Mouse (Mus musculus): ENCODE measurements around the gene Rbpj. TPM values are rescaled to one million over a fixed set of nuclear protein-coding genes. Genes with fewer than 3 reads are reported as not detected.
A peak's percentile ranks its signal among the peaks of the same experiment; 100 is the strongest.

Rbpj gene
- total and polyA plus RNA-seq, 2 experiments from 2014 or later, result 17.6 to 22.4 TPM

GRCm38 (mm10) chr5:53529846-53530245, 63.9 kb downstream of the Rbpj start:
- H3K27me3 ChIP-seq (ENCODE audit: insufficient read depth, low read length), result no peaks in the 10 kb centered on the region
- H3K36me3 ChIP-seq (ENCODE audit: insufficient read depth, low read length), result no peaks in the 10 kb centered on the region
- no peaks in the 10 kb centered on the region for H3K9me3 ChIP-seq (ENCODE audit: low read length)
- ATAC-seq (no peak), DNase-seq (ENCODE audit: low spot score) (peak; percentile 57)
- WGBS, result 79% methylated on average over 1 of the region's 1 CpGs
- H3K27ac ChIP-seq, result no peak overlapping the region
- H3K4me2 ChIP-seq (ENCODE audit: low read depth, low read length), result no peak overlapping the region
- no peak overlapping the region for H3K9ac ChIP-seq (replicated peaks; ENCODE audit: low read length)
- TF ChIP-seq CTCF (IDR thresholded peaks at IDR 0.05; ENCODE audit: low read depth), result no peak
- no peak overlapping the region for H3K4me3 ChIP-seq (ENCODE audit: low read length)
- peaks cover 6% of the 10 kb centered on the region; the same call in 1 of the 2 replicates for H3K4me1 ChIP-seq (ENCODE audit: insufficient read depth, low read length)

GRCm38 (mm10) chr5:53535096-53535495, 69.1 kb downstream of the Rbpj start:
- H3K27me3 ChIP-seq (ENCODE audit: insufficient read depth, low read length), result no peaks in the 10 kb centered on the region
- H3K36me3 ChIP-seq (ENCODE audit: insufficient read depth, low read length), result no peaks in the 10 kb centered on the region
- no peaks in the 10 kb centered on the region for H3K4me1 ChIP-seq (ENCODE audit: insufficient read depth, low read length)
- H3K4me3 ChIP-seq (ENCODE audit: low read length), result no peak overlapping the region
- no peak overlapping the region for H3K27ac ChIP-seq
- ATAC-seq, result no peak
- H3K4me2 ChIP-seq (ENCODE audit: low read depth, low read length), result no peak overlapping the region
- H3K9ac ChIP-seq (replicated peaks; ENCODE audit: low read length), result no peak overlapping the region
- 82% methylated on average over 12 of the region's 12 CpGs for WGBS
- no peak for TF ChIP-seq CTCF (IDR thresholded peaks at IDR 0.05; ENCODE audit: low read depth)
- H3K9me3 ChIP-seq (ENCODE audit: low read length), result no peaks in the 10 kb centered on the region
- no peak for DNase-seq (ENCODE audit: low spot score)

- WGBS, result 79% methylated on average over 12 of the region's 12 CpGs
- Histone ChIP-seq H3K4me3 (ENCODE audit: low read length) (no peak overlapping the region), H3K4me1 (ENCODE audit: insufficient read depth, low read length) (no peaks in the 10 kb centered on the region), H3K27ac (no peak overlapping the region), H3K9me3 (ENCODE audit: low read length) (no peaks in the 10 kb centered on the region), H3K9ac (replicated peaks; ENCODE audit: low read length) (no peak overlapping the region), H3K36me3 (ENCODE audit: insufficient read depth, low read length) (no peaks in the 10 kb centered on the region), H3K27me3 (ENCODE audit: insufficient read depth, low read length) (no peaks in the 10 kb centered on the region), H3K4me2 (ENCODE audit: low read depth, low read length) (no peak overlapping the region)
- DNase-seq (ENCODE audit: low spot score) (no peak), ATAC-seq (no peak)
- TF ChIP-seq CTCF (IDR thresholded peaks at IDR 0.05; ENCODE audit: low read depth), result no peak
These were observed 70.9 kb downstream of the Rbpj start for GRCm38 (mm10) chr5:53536635-53537554.

- Histone ChIP-seq H3K36me3 (ENCODE audit: insufficient read depth, low read length) (no peaks in the 10 kb centered on the region), H3K4me1 (ENCODE audit: insufficient read depth, low read length) (no peaks in the 10 kb centered on the region), H3K9ac (replicated peaks; ENCODE audit: low read length) (no peak overlapping the region), H3K4me2 (ENCODE audit: low read depth, low read length) (no peak overlapping the region), H3K27ac (no peak overlapping the region), H3K9me3 (ENCODE audit: low read length) (no peaks in the 10 kb centered on the region), H3K4me3 (ENCODE audit: low read length) (no peak overlapping the region), H3K27me3 (ENCODE audit: insufficient read depth, low read length) (no peaks in the 10 kb centered on the region)
- ATAC-seq (no peak), DNase-seq (ENCODE audit: low spot score) (no peak)
- WGBS, result 89% methylated on average over 18 of the region's 18 CpGs
- no peak for TF ChIP-seq CTCF (IDR thresholded peaks at IDR 0.05; ENCODE audit: low read depth)
These were observed 74.1 kb downstream of the Rbpj start for GRCm38 (mm10) chr5:53539860-53540633.

- ATAC-seq (no peak), DNase-seq (ENCODE audit: low spot score) (no peak)
- 67% methylated on average over 1 of the region's 1 CpGs for WGBS
- Histone ChIP-seq H3K27ac (no peak overlapping the region), H3K9me3 (ENCODE audit: low read length) (no peaks in the 10 kb centered on the region), H3K9ac (replicated peaks; ENCODE audit: low read length) (no peak overlapping the region), H3K36me3 (ENCODE audit: insufficient read depth, low read length) (no peaks in the 10 kb centered on the region), H3K4me2 (ENCODE audit: low read depth, low read length) (no peak overlapping the region), H3K4me1 (ENCODE audit: insufficient read depth, low read length) (no peaks in the 10 kb centered on the region), H3K27me3 (ENCODE audit: insufficient read depth, low read length) (no peaks in the 10 kb centered on the region), H3K4me3 (ENCODE audit: low read length) (no peak overlapping the region)
- no peak for TF ChIP-seq CTCF (IDR thresholded peaks at IDR 0.05; ENCODE audit: low read depth)
These were observed 76.1 kb downstream of the Rbpj start for GRCm38 (mm10) chr5:53542073-53542472.

GRCm38 (mm10) chr5:53543399-53543798, 77.4 kb downstream of the Rbpj start:
- 90% methylated on average over 4 of the region's 4 CpGs for WGBS
- Histone ChIP-seq H3K27me3 (ENCODE audit: insufficient read depth, low read length) (no peaks in the 10 kb centered on the region), H3K9ac (replicated peaks; ENCODE audit: low read length) (no peak overlapping the region), H3K27ac (no peak overlapping the region), H3K9me3 (ENCODE audit: low read length) (no peaks in the 10 kb centered on the region), H3K4me3 (ENCODE audit: low read length) (no peak overlapping the region), H3K4me2 (ENCODE audit: low read depth, low read length) (no peak overlapping the region), H3K4me1 (ENCODE audit: insufficient read depth, low read length) (no peaks in the 10 kb centered on the region), H3K36me3 (ENCODE audit: insufficient read depth, low read length) (no peaks in the 10 kb centered on the region)
- no peak for TF ChIP-seq CTCF (IDR thresholded peaks at IDR 0.05; ENCODE audit: low read depth)
- DNase-seq (ENCODE audit: low spot score), result no peak
- ATAC-seq, result no peak

All from hindbrain, postnatal 0 days (tissue).